17 mouse cellular contexts compared by ENCODE assay signal in genomic region chr9:67817898-67818667, GRCm38 (mm10). TPM values are rescaled to one million over a fixed set of nuclear protein-coding genes. Genes with fewer than 3 reads are reported as not detected.
DNase-seq lines count a peak whose midpoint lies in the region; ATAC-seq and TF ChIP-seq lines count a peak whose summit lies in the region.
"Had no signal": no experiment of that assay in that cellular context is flagged by ENCODE, and none has a peak within 500 bp of the region (broad histone marks: within the 10 kb centered on the region; RNA-seq: fewer than 3 reads in every experiment).

No protein-coding gene starts in this region.

- H3K9ac ChIP-seq in limb, embryonic 11.5 days (ENCODE audit: low read length) = no peak overlapping the region
- no peak overlapping the region; the same call in 1 of the 2 replicates for H3K9ac ChIP-seq in heart, embryonic 11.5 days (ENCODE audit: low read depth, low read length)
- H3K9ac ChIP-seq: liver, embryonic 12.5 days; midbrain, embryonic 12.5 days had no signal

- no peak overlapping the region for H3ac ChIP-seq in myocyte (ENCODE audit: control insufficient read depth, insufficient read length)

- H3K27ac ChIP-seq in limb, embryonic 11.5 days (replicated peaks; ENCODE audit: low read depth, low read length) = no peak overlapping the region
- H3K27ac ChIP-seq in limb, embryonic 10.5 days = no peak overlapping the region
- H3K27ac ChIP-seq in heart, embryonic 11.5 days (ENCODE audit: low read depth, low read length) = peak overlapping the region; percentile 93
- H3K27ac ChIP-seq: hindbrain, embryonic 10.5 days; liver, embryonic 12.5 days; midbrain, embryonic 12.5 days had no signal

- H3K9me3 ChIP-seq in limb, embryonic 11.5 days (ENCODE audit: control insufficient read depth, low read length) = no peaks in the 10 kb centered on the region
- no peaks in the 10 kb centered on the region for H3K9me3 ChIP-seq in limb, embryonic 10.5 days (replicated peaks)
- H3K9me3 ChIP-seq in heart, embryonic 11.5 days (replicated peaks; ENCODE audit: control insufficient read depth, low read length) = no peaks in the 10 kb centered on the region
- H3K9me3 ChIP-seq: hindbrain, embryonic 10.5 days; liver, embryonic 12.5 days; midbrain, embryonic 12.5 days had no signal

- 33% methylated on average over 10 of the region's 10 CpGs for WGBS in limb, embryonic 11.5 days
- WGBS in limb, embryonic 10.5 days = 55% methylated on average over 10 of the region's 10 CpGs
- WGBS in heart, embryonic 11.5 days (ENCODE audit: insufficient replicate concordance) = 22% methylated on average over 10 of the region's 10 CpGs

- H3K27me3 ChIP-seq in limb, embryonic 11.5 days (ENCODE audit: control insufficient read depth, insufficient read depth, low read length) = no peaks in the 10 kb centered on the region
- no peaks in the 10 kb centered on the region for H3K27me3 ChIP-seq in limb, embryonic 10.5 days (ENCODE audit: low read depth, poor library complexity, severe bottlenecking)
- H3K27me3 ChIP-seq in heart, embryonic 11.5 days (ENCODE audit: control insufficient read depth, insufficient read depth, low read length) = no peaks in the 10 kb centered on the region
- no peaks in the 10 kb centered on the region for H3K27me3 ChIP-seq in myocyte (ENCODE audit: control insufficient read depth, insufficient read depth, insufficient read length)
- H3K27me3 ChIP-seq: midbrain, embryonic 12.5 days had no signal

- H3K4me2 ChIP-seq in limb, embryonic 11.5 days (ENCODE audit: low read depth, severe bottlenecking) = no peak overlapping the region
- peak overlapping the region; percentile 43 for H3K4me2 ChIP-seq in heart, embryonic 11.5 days
- peak overlapping the region; percentile 34 for H3K4me2 ChIP-seq in myocyte (ENCODE audit: low read depth)
- H3K4me2 ChIP-seq: liver, embryonic 12.5 days; midbrain, embryonic 12.5 days had no signal

- 0 out of 2 replicates have a peak, but pooled peaks have one; percentile 28 for ATAC-seq in limb, embryonic 11.5 days (ENCODE audit: insufficient number of reproducible peaks, low FRiP score, low TSS enrichment, low read depth)
- ATAC-seq in heart, embryonic 11.5 days (replicated peaks; ENCODE audit: insufficient number of reproducible peaks, low FRiP score, low TSS enrichment) = peak; percentile 73
- no peak for ATAC-seq in megakaryocyte, adult 5-6 weeks (ENCODE audit: poor library complexity, severe bottlenecking)
- ATAC-seq: inflammation-experienced regulatory T-cells, adult 6 months; liver, embryonic 12.5 days had no signal

- peak; percentile 41 for DNase-seq in gastrocnemius, adult 18-20 months (ENCODE audit: low spot score)
- DNase-seq in gastrocnemius, postnatal 10 days = no peak
- DNase-seq in limb, embryonic 11.5 days (ENCODE audit: low spot score) = no peak
- DNase-seq in limb, embryonic 10.5 days (ENCODE audit: low spot score) = no peak
- DNase-seq in urinary bladder, adult 2 months (ENCODE audit: low spot score) = no peak
- DNase-seq: cerebellum, adult 2 months; kidney, postnatal 4 days; lung, postnatal 10 days; right cerebral cortex, postnatal 25 days; thymus, adult 18-20 months had no signal

- no peak overlapping the region for H3K4me3 ChIP-seq in limb, embryonic 11.5 days (ENCODE audit: low read depth, low read length)
- H3K4me3 ChIP-seq in limb, embryonic 10.5 days = no peak overlapping the region
- no peak overlapping the region; the same call in 1 of the 2 replicates for H3K4me3 ChIP-seq in heart, embryonic 11.5 days (ENCODE audit: low read depth, low read length)
- no peak overlapping the region for H3K4me3 ChIP-seq in myocyte
- H3K4me3 ChIP-seq: hindbrain, embryonic 10.5 days; liver, embryonic 12.5 days; midbrain, embryonic 12.5 days had no signal

- H3K79me2 ChIP-seq in myocyte (ENCODE audit: control insufficient read depth, insufficient read depth) = no peaks in the 10 kb centered on the region

- TF ChIP-seq POLR2A in myocyte (IDR thresholded peaks at IDR 0.05; ENCODE audit: insufficient read length, low read depth) = no peak

- H3K36me3 ChIP-seq in limb, embryonic 11.5 days (ENCODE audit: control insufficient read depth, insufficient read depth, low read length) = no peaks in the 10 kb centered on the region
- H3K36me3 ChIP-seq in limb, embryonic 10.5 days = no peaks in the 10 kb centered on the region
- no peaks in the 10 kb centered on the region for H3K36me3 ChIP-seq in heart, embryonic 11.5 days (ENCODE audit: control insufficient read depth, insufficient read depth, low read length)
- no peaks in the 10 kb centered on the region for H3K36me3 ChIP-seq in myocyte (ENCODE audit: control insufficient read depth, insufficient read depth)
- H3K36me3 ChIP-seq: hindbrain, embryonic 10.5 days; liver, embryonic 12.5 days; midbrain, embryonic 12.5 days had no signal

- peaks cover 9% of the 10 kb centered on the region for H3K4me1 ChIP-seq in limb, embryonic 11.5 days (ENCODE audit: control insufficient read depth, insufficient read depth, low read length)
- peaks cover 30% of the 10 kb centered on the region for H3K4me1 ChIP-seq in limb, embryonic 10.5 days
- peaks cover 19% of the 10 kb centered on the region for H3K4me1 ChIP-seq in heart, embryonic 11.5 days (ENCODE audit: control insufficient read depth, insufficient read depth, low read length)

TF ChIP-seq in myocyte, 11 proteins besides CTCF, POLR2A, EP300 and RAD21:
- TF ChIP-seq TCF3 (IDR thresholded peaks at IDR 0.05; ENCODE audit: insufficient read length, low read depth) = no peak

RNA-seq across cellular contexts. Expression of gene C2cd4a, which starts 14.0 kb away (rescaled TPM):
- total RNA-seq in gastrocnemius, adult 18-20 months (2021) = not detected
- total RNA-seq in gastrocnemius, postnatal 10 days (2021) = under 1 TPM; 0.16 to 0.18 TPM
- 0.11 and 0.23 TPM in 2 replicates for polyA plus RNA-seq in limb, embryonic 11.5 days (2014; fragmentation: Nextera tagmentation; extraction: Ambion mirVana)
- 0.31 and 0.33 TPM in 2 replicates for polyA plus RNA-seq in limb, embryonic 10.5 days (2016; fragmentation: Nextera tagmentation; extraction: Ambion mirVana)
- 0.21 and 0.56 TPM in 2 replicates for polyA plus RNA-seq in heart, embryonic 11.5 days (2014; fragmentation: Nextera tagmentation; extraction: Ambion mirVana)
- polyA plus RNA-seq in myocyte (2012; fragmentation: generic; extraction: Trizol) = not detected
- not detected in 2 replicates for total RNA-seq in megakaryocyte, adult 5-6 weeks (2015)
- not detected in 2 replicates for total RNA-seq in megakaryocyte, adult 5-6 weeks (2017)
- polyA plus RNA-seq in urinary bladder, adult 2 months (2012; rRNA removed) = 0.48 and 0.59 TPM in 2 replicates
- polyA plus RNA-seq: hindbrain, embryonic 10.5 days; inflammation-experienced regulatory T-cells, adult 6 months had no signal

RNA-seq across cellular contexts. Expression of gene Vps13c, which starts 22.1 kb away (rescaled TPM):
- total RNA-seq in gastrocnemius, adult 18-20 months (2021) = 10 to 100 TPM; 25.8 to 26.2 TPM
- 10 to 100 TPM; 26.0 to 26.5 TPM for total RNA-seq in gastrocnemius, postnatal 10 days (2021)
- 3.1 and 4.6 TPM in 2 replicates for polyA plus RNA-seq in limb, embryonic 11.5 days (2014; fragmentation: Nextera tagmentation; extraction: Ambion mirVana)
- polyA plus RNA-seq in limb, embryonic 10.5 days (2016; fragmentation: Nextera tagmentation; extraction: Ambion mirVana) = 2.3 and 2.7 TPM in 2 replicates
- polyA plus RNA-seq in heart, embryonic 11.5 days (2014; fragmentation: Nextera tagmentation; extraction: Ambion mirVana) = 5.4 and 9.8 TPM in 2 replicates
- 7.3 TPM for polyA plus RNA-seq in myocyte (2012; fragmentation: generic; extraction: Trizol)
- total RNA-seq in megakaryocyte, adult 5-6 weeks (2015) = 48.4 and 52.5 TPM in 2 replicates
- 69.1 and 73.0 TPM in 2 replicates for total RNA-seq in megakaryocyte, adult 5-6 weeks (2017)
- 18.8 and 19.7 TPM in 2 replicates for polyA plus RNA-seq in urinary bladder, adult 2 months (2012; rRNA removed)

RNA-seq across cellular contexts. Expression of gene C2cd4b, which starts 58.8 kb away (rescaled TPM):
- total RNA-seq in gastrocnemius, adult 18-20 months (2021) = not detected
- under 1 TPM in 1 of 2 experiments, not detected in 1; 0.38 TPM for total RNA-seq in gastrocnemius, postnatal 10 days (2021)
- 0.23 TPM in 1 of 2 replicates, not detected in the other for polyA plus RNA-seq in limb, embryonic 11.5 days (2014; fragmentation: Nextera tagmentation; extraction: Ambion mirVana)
- polyA plus RNA-seq in limb, embryonic 10.5 days (2016; fragmentation: Nextera tagmentation; extraction: Ambion mirVana) = 0.14 TPM in 1 of 2 replicates, not detected in the other
- 2.0 and 2.6 TPM in 2 replicates for polyA plus RNA-seq in heart, embryonic 11.5 days (2014; fragmentation: Nextera tagmentation; extraction: Ambion mirVana)
- not detected for polyA plus RNA-seq in myocyte (2012; fragmentation: generic; extraction: Trizol)
- total RNA-seq in megakaryocyte, adult 5-6 weeks (2015) = not detected in 2 replicates
- not detected in 2 replicates for total RNA-seq in megakaryocyte, adult 5-6 weeks (2017)
- polyA plus RNA-seq in urinary bladder, adult 2 months (2012; rRNA removed) = not detected in 2 replicates
- polyA plus RNA-seq: inflammation-experienced regulatory T-cells, adult 6 months had no signal
